Mouse (Mus musculus): ENCODE data around the gene Mst1.

DNA sequence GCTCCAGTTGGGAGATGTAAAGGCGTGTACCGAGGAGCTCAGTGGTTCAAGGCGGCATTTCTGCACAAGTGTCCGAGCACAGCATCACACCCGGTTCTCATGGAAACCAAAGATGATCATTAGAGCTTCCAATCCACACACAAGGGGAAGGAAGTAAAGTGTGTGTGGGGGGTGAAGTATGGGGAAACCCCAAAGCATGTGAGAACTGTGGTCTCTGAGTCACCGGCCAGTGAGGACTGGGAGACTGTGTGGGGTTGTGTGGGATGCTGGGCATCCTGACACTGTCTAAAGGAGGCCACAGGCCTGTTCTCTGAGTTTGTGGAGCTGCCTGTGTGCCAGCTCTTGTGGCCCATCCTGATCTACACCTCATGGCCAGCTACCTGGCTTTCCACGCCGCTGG, 40.4 kb downstream of the Mst1 start:
- TF ChIP-seq POLR2A (IDR thresholded peaks at IDR 0.05; ENCODE audit: insufficient read length, low read depth) (no peak), CEBPB (IDR thresholded peaks at IDR 0.05; ENCODE audit: insufficient read depth, poor library complexity, severe bottlenecking) (no peak), TCF3 (IDR thresholded peaks at IDR 0.05; ENCODE audit: insufficient read length, low read depth) (no peak), POLR2AphosphoS2 (IDR thresholded peaks at IDR 0.05; ENCODE audit: insufficient read length, low read depth) (no peak), E2F4 (IDR thresholded peaks at IDR 0.05; ENCODE audit: insufficient read depth) (no peak), USF1 (IDR thresholded peaks at IDR 0.05; ENCODE audit: low read depth) (peak; percentile 12), MYOG (IDR thresholded peaks at IDR 0.05; ENCODE audit: control insufficient read depth in 1 of 3, insufficient read depth in 1 of 3, insufficient read length in 2 of 3, low read depth in 2 of 3) (no peak), REST (IDR thresholded peaks at IDR 0.05; ENCODE audit: insufficient read depth, insufficient read length) (no peak), TCF12 (IDR thresholded peaks at IDR 0.05; ENCODE audit: insufficient read depth, poor library complexity, severe bottlenecking) (no peak), MYOD1 (IDR thresholded peaks at IDR 0.05; ENCODE audit: control insufficient read depth in 1 of 3, insufficient read length in 2 of 3, low read depth in 2 of 3) (peak in 1 of 3 experiments; percentile 41), SRF (IDR thresholded peaks at IDR 0.05; ENCODE audit: control insufficient read depth, insufficient read length, low read depth) (no peak)
